Mouse (Mus musculus): ENCODE measurements around the gene Tmigd3. TPM values are rescaled to one million over a fixed set of nuclear protein-coding genes. Genes with fewer than 3 reads are reported as not detected.

Gene Tmigd3
- polyA plus RNA-seq, 1 experiment from 2014 or later: 0.13 TPM

- WGBS (ENCODE audit: insufficient replicate concordance): 53% methylated on average over 2 of the region's 2 CpGs
- Histone ChIP-seq H3K4me3 (ENCODE audit: low read depth, low read length) (no peak overlapping the region), H3K9me3 (ENCODE audit: low read length) (no peaks in the 10 kb centered on the region), H3K36me3 (replicated peaks; ENCODE audit: insufficient read depth, low read length) (no peaks in the 10 kb centered on the region), H3K27ac (ENCODE audit: low read depth) (no peak overlapping the region), H3K9ac (replicated peaks) (no peak overlapping the region), H3K4me2 (ENCODE audit: low read depth, low read length) (no peak overlapping the region), H3K27me3 (ENCODE audit: insufficient read depth, low read length) (no peaks in the 10 kb centered on the region), H3K4me1 (ENCODE audit: insufficient read depth) (peaks cover 8% of the 10 kb centered on the region; the same call in 1 of the 2 replicates)
- DNase-seq (no peak), ATAC-seq (no peak)
- TF ChIP-seq CTCF (IDR thresholded peaks at IDR 0.05; ENCODE audit: low read depth): no peak
- TF ChIP-seq EP300 (IDR thresholded peaks at IDR 0.05; ENCODE audit: low read depth): no peak
Measured at GRCm38 (mm10) chr3:105877919-105878318, 7.2 kb downstream of the Tmigd3 start.

- Histone ChIP-seq H3K9me3 (ENCODE audit: low read length) (no peaks in the 10 kb centered on the region), H3K27me3 (ENCODE audit: insufficient read depth, low read length) (no peaks in the 10 kb centered on the region), H3K36me3 (replicated peaks; ENCODE audit: insufficient read depth, low read length) (no peaks in the 10 kb centered on the region), H3K9ac (replicated peaks) (no peak overlapping the region), H3K4me1 (ENCODE audit: insufficient read depth) (peaks cover 8% of the 10 kb centered on the region; the same call in 1 of the 2 replicates), H3K4me3 (ENCODE audit: low read depth, low read length) (no peak overlapping the region), H3K4me2 (ENCODE audit: low read depth, low read length) (no peak overlapping the region), H3K27ac (ENCODE audit: low read depth) (no peak overlapping the region)
- ATAC-seq (no peak), DNase-seq (no peak)
- TF ChIP-seq EP300 (IDR thresholded peaks at IDR 0.05; ENCODE audit: low read depth) (no peak), CTCF (IDR thresholded peaks at IDR 0.05; ENCODE audit: low read depth) (no peak)
- 76% methylated on average over 8 of the region's 8 CpGs for WGBS (ENCODE audit: insufficient replicate concordance)
Measured at GRCm38 (mm10) chr3:105878751-105879150, 8.0 kb downstream of the Tmigd3 start.

GRCm38 (mm10) chr3:105880419-105880818, 9.7 kb downstream of the Tmigd3 start:
- no peak overlapping the region for H3K4me3 ChIP-seq (ENCODE audit: low read depth, low read length)
- WGBS (ENCODE audit: insufficient replicate concordance): 38% methylated on average over 3 of the region's 3 CpGs
- TF ChIP-seq CTCF (IDR thresholded peaks at IDR 0.05; ENCODE audit: low read depth) (no peak), EP300 (IDR thresholded peaks at IDR 0.05; ENCODE audit: low read depth) (no peak)
- no peak overlapping the region for H3K4me2 ChIP-seq (ENCODE audit: low read depth, low read length)
- ATAC-seq: no peak
- H3K9me3 ChIP-seq (ENCODE audit: low read length): no peaks in the 10 kb centered on the region
- H3K4me1 ChIP-seq (ENCODE audit: insufficient read depth): peaks cover 8% of the 10 kb centered on the region; the same call in 1 of the 2 replicates
- no peaks in the 10 kb centered on the region for H3K36me3 ChIP-seq (replicated peaks; ENCODE audit: insufficient read depth, low read length)
- no peaks in the 10 kb centered on the region for H3K27me3 ChIP-seq (ENCODE audit: insufficient read depth, low read length)
- peak; percentile 4 for DNase-seq
- no peak overlapping the region for H3K27ac ChIP-seq (ENCODE audit: low read depth)
- H3K9ac ChIP-seq (replicated peaks): no peak overlapping the region

DNA sequence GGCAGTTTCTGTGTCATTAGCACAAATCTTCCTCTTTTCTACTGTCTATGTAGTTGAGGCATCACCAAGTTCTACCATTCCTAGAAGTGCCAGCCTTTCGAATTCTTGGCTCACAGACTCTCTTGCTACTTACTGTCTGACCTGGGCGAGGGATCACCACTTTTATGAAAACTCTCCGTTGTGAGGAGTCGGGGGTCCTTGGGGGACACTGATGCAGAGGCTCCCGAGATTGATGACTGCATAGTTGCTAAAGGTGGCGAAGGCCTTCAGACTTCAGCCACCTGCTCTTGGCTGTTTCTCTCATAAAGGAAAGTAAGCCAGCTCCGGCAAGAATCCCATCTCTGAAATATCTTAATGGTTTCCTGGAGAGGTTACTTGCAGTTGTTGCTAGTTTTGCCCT, 11.4 kb downstream of the Tmigd3 start:
- Histone ChIP-seq H3K36me3 (replicated peaks; ENCODE audit: insufficient read depth, low read length) (no peaks in the 10 kb centered on the region), H3K4me1 (ENCODE audit: insufficient read depth) (no peaks in the 10 kb centered on the region), H3K4me2 (ENCODE audit: low read depth, low read length) (no peak overlapping the region), H3K27ac (ENCODE audit: low read depth) (no peak overlapping the region), H3K4me3 (ENCODE audit: low read depth, low read length) (no peak overlapping the region), H3K9ac (replicated peaks) (no peak overlapping the region), H3K27me3 (ENCODE audit: insufficient read depth, low read length) (no peaks in the 10 kb centered on the region), H3K9me3 (ENCODE audit: low read length) (no peaks in the 10 kb centered on the region)
- DNase-seq (no peak), ATAC-seq (no peak)
- 82% methylated on average over 7 of the region's 7 CpGs for WGBS (ENCODE audit: insufficient replicate concordance)
- TF ChIP-seq CTCF (IDR thresholded peaks at IDR 0.05; ENCODE audit: low read depth) (no peak), EP300 (IDR thresholded peaks at IDR 0.05; ENCODE audit: low read depth) (no peak)

GRCm38 (mm10) chr3:105883111-105883510, 12.4 kb downstream of the Tmigd3 start:
- Histone ChIP-seq H3K27me3 (ENCODE audit: insufficient read depth, low read length) (no peaks in the 10 kb centered on the region), H3K4me3 (ENCODE audit: low read depth, low read length) (no peak overlapping the region), H3K9ac (replicated peaks) (no peak overlapping the region), H3K4me2 (ENCODE audit: low read depth, low read length) (no peak overlapping the region), H3K36me3 (replicated peaks; ENCODE audit: insufficient read depth, low read length) (no peaks in the 10 kb centered on the region), H3K4me1 (ENCODE audit: insufficient read depth) (no peaks in the 10 kb centered on the region), H3K27ac (ENCODE audit: low read depth) (no peak overlapping the region), H3K9me3 (ENCODE audit: low read length) (no peaks in the 10 kb centered on the region)
- ATAC-seq (no peak), DNase-seq (peak; percentile 3)
- no peak for TF ChIP-seq EP300 (IDR thresholded peaks at IDR 0.05; ENCODE audit: low read depth)
- TF ChIP-seq CTCF (IDR thresholded peaks at IDR 0.05; ENCODE audit: low read depth): no peak
- WGBS (ENCODE audit: insufficient replicate concordance): 90% methylated on average over 2 of the region's 2 CpGs

DNA sequence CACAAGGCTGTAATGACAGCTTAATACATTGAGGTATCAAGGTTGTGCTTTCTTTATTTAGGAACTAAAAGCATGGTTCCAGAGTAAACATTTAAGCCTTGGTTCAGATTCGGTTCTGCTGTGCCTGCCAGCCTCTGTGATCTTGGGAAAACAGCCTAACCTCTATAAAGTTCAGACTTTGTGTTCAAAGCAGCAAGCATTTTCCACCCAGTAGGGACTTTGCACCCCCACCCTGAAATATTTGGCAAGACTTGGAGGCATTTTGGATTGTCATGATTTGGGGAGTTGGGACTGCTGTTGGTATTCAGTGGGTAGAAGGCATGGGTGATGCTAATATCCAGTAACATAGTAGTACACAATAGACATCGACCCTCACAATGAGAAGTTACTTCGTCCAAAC, 18.3 kb downstream of the Tmigd3 start:
- peak; percentile 7 for DNase-seq
- no peak for ATAC-seq
- Histone ChIP-seq H3K36me3 (replicated peaks; ENCODE audit: insufficient read depth, low read length) (no peaks in the 10 kb centered on the region), H3K27me3 (ENCODE audit: insufficient read depth, low read length) (no peaks in the 10 kb centered on the region), H3K27ac (ENCODE audit: low read depth) (no peak overlapping the region), H3K9me3 (ENCODE audit: low read length) (no peaks in the 10 kb centered on the region), H3K4me2 (ENCODE audit: low read depth, low read length) (no peak overlapping the region), H3K9ac (replicated peaks) (no peak overlapping the region), H3K4me1 (ENCODE audit: insufficient read depth) (peaks cover 26% of the 10 kb centered on the region), H3K4me3 (ENCODE audit: low read depth, low read length) (no peak overlapping the region)
- 81% methylated on average over 3 of the region's 3 CpGs for WGBS (ENCODE audit: insufficient replicate concordance)
- TF ChIP-seq EP300 (IDR thresholded peaks at IDR 0.05; ENCODE audit: low read depth): no peak
- TF ChIP-seq CTCF (IDR thresholded peaks at IDR 0.05; ENCODE audit: low read depth): no peak

DNA sequence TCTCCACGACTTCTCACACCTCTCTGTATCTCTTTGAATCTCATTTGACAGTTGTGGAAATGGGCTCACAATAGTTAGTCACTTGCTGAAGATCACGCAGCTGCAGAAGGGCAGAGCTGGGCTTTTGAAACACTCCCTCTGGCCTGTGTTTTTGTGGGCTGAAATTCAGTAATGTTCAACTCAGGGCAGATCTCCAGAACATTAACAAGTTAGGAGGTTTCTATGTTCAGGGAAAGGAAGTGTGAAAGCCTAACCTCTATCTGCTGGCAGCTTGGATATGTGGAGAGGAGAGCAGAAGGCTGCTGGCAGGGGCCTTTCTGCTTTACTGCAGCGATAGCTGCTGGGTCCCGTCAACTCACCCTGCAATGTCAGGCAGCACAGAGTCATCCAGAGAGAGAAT, 19.5 kb downstream of the Tmigd3 start:
- no peak for DNase-seq

More for the DNA sequence above, 19.5 kb downstream of the Tmigd3 start:
- H3K36me3 ChIP-seq (replicated peaks; ENCODE audit: insufficient read depth, low read length): no peaks in the 10 kb centered on the region
- H3K27ac ChIP-seq (ENCODE audit: low read depth): no peak overlapping the region
- ATAC-seq: no peak
- H3K4me1 ChIP-seq (ENCODE audit: insufficient read depth): peaks cover 37% of the 10 kb centered on the region
- no peak overlapping the region for H3K4me2 ChIP-seq (ENCODE audit: low read depth, low read length)
- TF ChIP-seq EP300 (IDR thresholded peaks at IDR 0.05; ENCODE audit: low read depth) (no peak), CTCF (IDR thresholded peaks at IDR 0.05; ENCODE audit: low read depth) (no peak)
- WGBS (ENCODE audit: insufficient replicate concordance): 63% methylated on average over 4 of the region's 4 CpGs
- H3K9ac ChIP-seq (replicated peaks): no peak overlapping the region
- no peaks in the 10 kb centered on the region for H3K9me3 ChIP-seq (ENCODE audit: low read length)
- H3K4me3 ChIP-seq (ENCODE audit: low read depth, low read length): no peak overlapping the region
- H3K27me3 ChIP-seq (ENCODE audit: insufficient read depth, low read length): no peaks in the 10 kb centered on the region

Data from liver, postnatal 0 days (tissue).